Mouse (Mus musculus) liver, embryonic 12.5 days (tissue): ENCODE measurements at regions not wholly inside any gene's neighbourhood (a gene's known extent, or its start where the extent isn't known, plus 50 kb on each side); places are given as distances from the start of the nearest gene placed in this dataset.
"Not testable (repeated sequence)": the region's sequence is repeated elsewhere in the genome, so short reads cannot be mapped to it uniquely, and the experiment has no call there.

ENCODE experiments used
- ATAC-seq: fragments of 200-750 bp; cut with Nextera tagmentation; 2 replicates; pipeline ENCODE4 v1.8.0; 2017; ENCODE audit warnings: moderate number of reproducible peaks, mild to moderate bottlenecking, moderate library complexity
- H3K27ac ChIP-seq: fragments of 300-500 bp; sonication (generic); 2 replicates; pipeline ENCODE4 v1.5.1; 2016; ENCODE audit warnings: mild to moderate bottlenecking
- H3K27me3 ChIP-seq: fragments of 300-500 bp; sonication (generic); replicated peaks from 2 replicates; pipeline ENCODE4 v1.6.1; 2016; ENCODE audit warnings: mild to moderate bottlenecking, moderate library complexity
- H3K36me3 ChIP-seq: fragments of 300-500 bp; sonication (generic); 2 replicates; pipeline ENCODE4 v1.6.1; 2016; ENCODE audit warnings: mild to moderate bottlenecking, moderate library complexity
- H3K4me1 ChIP-seq: fragments of 300-500 bp; sonication (generic); 2 replicates; pipeline ENCODE4 v1.6.1; 2016
- H3K4me2 ChIP-seq: fragments of 300-500 bp; sonication (generic); 2 replicates; pipeline ENCODE4 v1.6.1; 2016; ENCODE audit warnings: mild to moderate bottlenecking, moderate library complexity
- H3K4me3 ChIP-seq: fragments of 300-500 bp; sonication (generic); 2 replicates; pipeline ENCODE4 v1.5.1; 2016; ENCODE audit warnings: mild to moderate bottlenecking, moderate library complexity
- H3K9ac ChIP-seq: fragments of 300-500 bp; sonication (generic); 2 replicates; pipeline ENCODE4 v1.6.1; 2016; ENCODE audit warnings: mild to moderate bottlenecking, moderate library complexity
- H3K9me3 ChIP-seq: fragments of 300-500 bp; sonication (generic); replicated peaks from 2 replicates; pipeline ENCODE4 v1.6.1; 2016; ENCODE audit warnings: mild to moderate bottlenecking, moderate library complexity
- WGBS: fragments of 180-500 bp; shearing (Covaris S2); methylation state at CpG from one replicate; pipeline ENCODE4 v1.1.7; 2016; ENCODE audit not compliant: insufficient replicate concordance; 5-methylcytosine and 5-hydroxymethylcytosine counted together

- ATAC-seq, result peak; percentile 99
- H3K4me1 ChIP-seq, H3K36me3 ChIP-seq, H3K27me3 ChIP-seq, H3K27ac ChIP-seq, H3K9me3 ChIP-seq: not testable (repeated sequence)
- 1% methylated on average over 13 of the region's 13 CpGs for WGBS
- H3K4me3 ChIP-seq, result peak overlapping the region; percentile 64
- H3K9ac ChIP-seq, result peak overlapping the region; percentile 63
- peak overlapping the region; percentile 66 for H3K4me2 ChIP-seq
Observed at GRCm38 (mm10) chr17:17293932-17294534, 80.1 kb upstream of the Riok2 start.

GRCm38 (mm10) chr17:17295037-17295436, 79.1 kb upstream of the Riok2 start:
- 2% methylated on average over 1 of the region's 1 CpGs for WGBS
- H3K27me3 ChIP-seq, ATAC-seq, H3K4me1 ChIP-seq, H3K27ac ChIP-seq, H3K9me3 ChIP-seq, H3K36me3 ChIP-seq: not testable (repeated sequence)
- Histone ChIP-seq H3K4me2 (peak overlapping the region; percentile 66), H3K4me3 (peak overlapping the region; percentile 64), H3K9ac (peak overlapping the region; percentile 63)

DNA sequence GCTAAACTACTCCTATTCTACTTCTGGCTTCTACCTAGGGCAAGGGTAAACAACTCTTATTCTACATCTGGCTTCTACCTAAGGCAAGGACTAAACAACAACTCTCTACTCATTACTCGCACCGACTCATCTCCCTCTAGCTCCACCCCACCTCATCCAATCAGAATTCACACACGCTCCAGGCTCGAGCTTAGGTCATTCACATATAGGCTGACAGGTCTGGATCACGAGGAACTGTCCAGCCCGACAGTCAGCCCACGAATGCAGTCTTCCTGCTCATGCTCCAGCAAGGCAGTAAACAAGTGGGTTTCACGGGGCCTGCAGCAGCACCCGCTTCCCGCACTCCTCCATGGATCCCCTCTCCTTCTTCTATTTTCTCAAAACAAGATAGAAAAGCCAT, 70.6 kb upstream of the Riok2 start:
- not testable (repeated sequence) for H3K4me2 ChIP-seq, ATAC-seq, H3K9ac ChIP-seq, H3K4me3 ChIP-seq, H3K27me3 ChIP-seq, H3K27ac ChIP-seq, H3K4me1 ChIP-seq
- H3K36me3 ChIP-seq, result peaks cover 17% of the 10 kb centered on the region
- H3K9me3 ChIP-seq, result peaks cover 19% of the 10 kb centered on the region; the same call in 1 of the 2 replicates
- WGBS, result 85% methylated on average over 10 of the region's 10 CpGs
